Mouse (Mus musculus): ENCODE measurements around the gene Kcnk18. TPM values are rescaled to one million over a fixed set of nuclear protein-coding genes. Genes with fewer than 3 reads are reported as not detected.

The Kcnk18 gene
- polyA plus RNA-seq, 1 experiment from 2014 or later, result not detected

GRCm38 (mm10) chr19:59264838-59265532 is 46.0 kb downstream of the Kcnk18 start:
- H3K27me3 ChIP-seq (replicated peaks), result peaks cover 20% of the 10 kb centered on the region
- no peak overlapping the region for H3K27ac ChIP-seq
- no peak overlapping the region for H3K4me3 ChIP-seq
- H3K4me2 ChIP-seq (replicated peaks), result no peak overlapping the region
- 70% methylated on average over 9 of the region's 9 CpGs for WGBS
- no peaks in the 10 kb centered on the region for H3K9me3 ChIP-seq
- no peak for ATAC-seq (ENCODE audit: low FRiP score, low read depth)
- peaks cover 22% of the 10 kb centered on the region for H3K4me1 ChIP-seq
- H3K9ac ChIP-seq, result no peak overlapping the region
- H3K36me3 ChIP-seq, result no peaks in the 10 kb centered on the region

- WGBS, result 62% methylated on average over 6 of the region's 6 CpGs
- H3K9me3 ChIP-seq, result no peaks in the 10 kb centered on the region
- H3K27me3 ChIP-seq (replicated peaks), result peaks cover 12% of the 10 kb centered on the region
- no peaks in the 10 kb centered on the region for H3K36me3 ChIP-seq
- H3K4me3 ChIP-seq, result no peak overlapping the region
- H3K9ac ChIP-seq, result no peak overlapping the region
- no peak overlapping the region for H3K27ac ChIP-seq
- H3K4me2 ChIP-seq (replicated peaks), result no peak overlapping the region
- H3K4me1 ChIP-seq, result peaks cover 15% of the 10 kb centered on the region
- no peak for ATAC-seq (ENCODE audit: low FRiP score, low read depth)
These were observed 46.9 kb downstream of the Kcnk18 start for GRCm38 (mm10) chr19:59265907-59266306.

- 22% methylated on average over 5 of the region's 5 CpGs for WGBS
- no peak; the same call in 1 of the 2 replicates for ATAC-seq (ENCODE audit: low FRiP score, low read depth)
- Histone ChIP-seq H3K36me3 (no peaks in the 10 kb centered on the region), H3K9me3 (no peaks in the 10 kb centered on the region), H3K4me3 (no peak overlapping the region), H3K9ac (no peak overlapping the region), H3K4me2 (replicated peaks) (no peak overlapping the region), H3K4me1 (peaks cover 9% of the 10 kb centered on the region; the same call in 1 of the 2 replicates), H3K27me3 (replicated peaks) (peaks cover 8% of the 10 kb centered on the region), H3K27ac (no peak overlapping the region)
These were observed 48.5 kb downstream of the Kcnk18 start for GRCm38 (mm10) chr19:59267417-59267963.

GRCm38 (mm10) chr19:59273190-59273589 is 54.2 kb downstream of the Kcnk18 start:
- no peaks in the 10 kb centered on the region for H3K9me3 ChIP-seq
- no peak overlapping the region for H3K27ac ChIP-seq
- H3K9ac ChIP-seq, result no peak overlapping the region

GRCm38 (mm10) chr19:59276354-59276753 is 57.3 kb downstream of the Kcnk18 start:
- no peak overlapping the region for H3K4me2 ChIP-seq (replicated peaks)
- no peaks in the 10 kb centered on the region for H3K36me3 ChIP-seq
- no peak overlapping the region for H3K9ac ChIP-seq
- peaks cover 6% of the 10 kb centered on the region; the same call in 1 of the 2 replicates for H3K4me1 ChIP-seq
- H3K27me3 ChIP-seq (replicated peaks), result no peaks in the 10 kb centered on the region
- WGBS, result 77% methylated on average over 7 of the region's 7 CpGs
- no peaks in the 10 kb centered on the region for H3K9me3 ChIP-seq
- no peak for ATAC-seq (ENCODE audit: low FRiP score, low read depth)
- H3K27ac ChIP-seq, result no peak overlapping the region
- no peak overlapping the region for H3K4me3 ChIP-seq

More at GRCm38 (mm10) chr19:59273190-59273589, 54.2 kb downstream of the Kcnk18 start:
- 88% methylated on average over 7 of the region's 7 CpGs for WGBS
- Histone ChIP-seq H3K4me2 (replicated peaks) (no peak overlapping the region), H3K4me1 (peaks cover 6% of the 10 kb centered on the region; the same call in 1 of the 2 replicates), H3K4me3 (no peak overlapping the region), H3K36me3 (no peaks in the 10 kb centered on the region), H3K27me3 (replicated peaks) (no peaks in the 10 kb centered on the region)
- no peak for ATAC-seq (ENCODE audit: low FRiP score, low read depth)

- H3K27me3 ChIP-seq (replicated peaks), result no peaks in the 10 kb centered on the region
- no peaks in the 10 kb centered on the region for H3K36me3 ChIP-seq
- H3K4me1 ChIP-seq, result peaks cover 6% of the 10 kb centered on the region; the same call in 1 of the 2 replicates
- no peak for ATAC-seq (ENCODE audit: low FRiP score, low read depth)
- no peak overlapping the region for H3K4me2 ChIP-seq (replicated peaks)
- H3K4me3 ChIP-seq, result no peak overlapping the region
- no peaks in the 10 kb centered on the region for H3K9me3 ChIP-seq
- H3K27ac ChIP-seq, result no peak overlapping the region
- H3K9ac ChIP-seq, result no peak overlapping the region
These were observed 61.8 kb downstream of the Kcnk18 start for GRCm38 (mm10) chr19:59280841-59281240.

- Histone ChIP-seq H3K4me3 (no peak overlapping the region), H3K9ac (no peak overlapping the region), H3K9me3 (no peaks in the 10 kb centered on the region), H3K4me2 (replicated peaks) (no peak overlapping the region), H3K27ac (no peak overlapping the region), H3K4me1 (no peaks in the 10 kb centered on the region), H3K36me3 (no peaks in the 10 kb centered on the region), H3K27me3 (replicated peaks) (no peaks in the 10 kb centered on the region)
- 89% methylated on average over 3 of the region's 3 CpGs for whole genome bisulfite sequencing
- ATAC-seq (ENCODE audit: low FRiP score, low read depth), result no peak
These were observed 63.0 kb downstream of the Kcnk18 start for GRCm38 (mm10) chr19:59282001-59282400.

Other genes starting within 250 kb of the Kcnk18 start
- gene Shtn1, start 143.1 kb upstream of the Kcnk18 start, polyA plus RNA-seq (2016; fragmentation: Nextera tagmentation; extraction: Ambion mirVana), result 10.2 and 12.9 TPM in 2 replicates
- 0.19 TPM in 1 of 2 replicates, not detected in the other for gene Vax1, start 49.2 kb upstream of the Kcnk18 start, polyA plus RNA-seq (2016; fragmentation: Nextera tagmentation; extraction: Ambion mirVana)
- 9.7 and 11.0 TPM in 2 replicates for gene Slc18a2, start 41.7 kb downstream of the Kcnk18 start, polyA plus RNA-seq (2016; fragmentation: Nextera tagmentation; extraction: Ambion mirVana)
- 4.9 and 11.4 TPM in 2 replicates for gene Rps12-ps3, start 103.1 kb downstream of the Kcnk18 start, polyA plus RNA-seq (2016; fragmentation: Nextera tagmentation; extraction: Ambion mirVana)
- 13.8 and 15.2 TPM in 2 replicates for gene Pdzd8, start 126.6 kb downstream of the Kcnk18 start, polyA plus RNA-seq (2016; fragmentation: Nextera tagmentation; extraction: Ambion mirVana)
- gene Emx2, start 239.2 kb downstream of the Kcnk18 start, polyA plus RNA-seq (2016; fragmentation: Nextera tagmentation; extraction: Ambion mirVana), result 0.54 and 2.1 TPM in 2 replicates